Mouse (Mus musculus) MEL-GATA-1-ER (cell line): Measurements from ENCODE around the gene Cygb.

Experiments
- DNase-seq: peaks from one replicate; pipeline ENCODE4 v3.0.0-alpha.2; 2012; ENCODE audit warnings: low read depth; ENCODE audit errors: extremely low read depth

Cygb gene

GRCm38 (mm10) chr11:116656348-116657191, 2.5 kb upstream of the Cygb start:
- DNase-seq = no peak

- no peak for DNase-seq
Observed at GRCm38 (mm10) chr11:116653709-116654221, 348 bp downstream of the Cygb start.

GRCm38 (mm10) chr11:116653234-116653633, 879 bp downstream of the Cygb start, which contains the start of gene Prcd:
Gene Prcd (plus strand): TSS chr11:116653534.
- DNase-seq = no peak

- no peak for DNase-seq
Observed at GRCm38 (mm10) chr11:116652330-116653098, 1.6 kb downstream of the Cygb start.

- DNase-seq = no peak
Observed at GRCm38 (mm10) chr11:116651339-116651738, 2.8 kb downstream of the Cygb start.

GRCm38 (mm10) chr11:116650811-116651210, 3.3 kb downstream of the Cygb start:
- no peak for DNase-seq

GRCm38 (mm10) chr11:116649711-116650337, 4.3 kb downstream of the Cygb start:
- no peak for DNase-seq

- DNase-seq = no peak
Observed at GRCm38 (mm10) chr11:116648976-116649375, 5.1 kb downstream of the Cygb start.

- DNase-seq = no peak
Observed at GRCm38 (mm10) chr11:116648213-116648921, 5.7 kb downstream of the Cygb start.

GRCm38 (mm10) chr11:116647340-116647991, 6.6 kb downstream of the Cygb start:
- DNase-seq = no peak

- DNase-seq = no peak
Observed at GRCm38 (mm10) chr11:116646771-116647170, 7.3 kb downstream of the Cygb start.

- DNase-seq = no peak
Observed at GRCm38 (mm10) chr11:116646136-116646535, 8.0 kb downstream of the Cygb start.

GRCm38 (mm10) chr11:116645446-116646110, 8.5 kb downstream of the Cygb start:
- no peak for DNase-seq

GRCm38 (mm10) chr11:116644225-116645112, 9.6 kb downstream of the Cygb start:
- DNase-seq = no peak

GRCm38 (mm10) chr11:116643579-116644224, 10.4 kb downstream of the Cygb start:
- DNase-seq = no peak

- DNase-seq = no peak
Observed at GRCm38 (mm10) chr11:116642681-116643578, 11.2 kb downstream of the Cygb start.

GRCm38 (mm10) chr11:116641731-116642130, 12.4 kb downstream of the Cygb start:
- DNase-seq = no peak
